Mouse (Mus musculus) erythroid progenitor cell, adult 5-6 weeks (primary cell): ENCODE results near the gene Pdp2. TPM values are rescaled to one million over a fixed set of nuclear protein-coding genes. Genes with fewer than 3 reads are reported as not detected.
"Not testable (repeated sequence)": the region's sequence is repeated elsewhere in the genome, so short reads cannot be mapped to it uniquely, and the experiment has no call there.

ENCODE experiments used
- ATAC-seq: replicated peaks from 2 replicates; pipeline ENCODE4 v1.8.0; 2016; ENCODE audit warnings: moderate number of reproducible peaks, mild to moderate bottlenecking, moderate TSS enrichment, inconsistent platforms; ENCODE audit not compliant: poor library complexity, low FRiP score, severe bottlenecking
- total RNA-seq, 2 experiments: library from RNA; stranded (forward) in 1 of 2; stranded (reverse) in 1 of 2; fragments of 150-400 nt in 1 of 2; fragments of 186-747, 209-891 nt in 1 of 2; gene quantifications; 2 replicates each; pipeline versions ENCODE4 v1.2.3 to v1.2.4; 2015 to 2017; ENCODE audit warnings: low replicate concordance in 2 of 2

The Pdp2 gene
- total RNA-seq, 2 experiments from 2014 or later: 1.7 to 2.1 TPM

DNA sequence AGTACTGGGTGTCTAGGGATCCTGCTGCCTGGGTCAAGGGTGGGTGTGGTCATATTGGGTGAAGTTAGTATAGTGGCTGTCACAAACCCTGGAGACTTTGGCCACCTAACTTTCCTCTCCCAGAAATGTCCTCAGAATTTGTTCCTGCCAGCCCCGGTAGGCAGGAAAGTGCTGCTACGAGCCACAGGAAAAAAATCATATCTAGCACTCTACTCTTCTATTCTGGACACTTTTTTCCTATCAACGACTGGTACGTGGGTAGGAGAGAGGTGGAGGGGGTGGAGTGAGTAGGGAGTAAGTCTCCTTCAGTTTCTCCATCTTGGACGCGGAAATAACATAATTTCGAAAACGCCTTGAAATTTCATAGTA lies 38.8 kb downstream of the Pdp2 start:
- ATAC-seq: no peak

DNA sequence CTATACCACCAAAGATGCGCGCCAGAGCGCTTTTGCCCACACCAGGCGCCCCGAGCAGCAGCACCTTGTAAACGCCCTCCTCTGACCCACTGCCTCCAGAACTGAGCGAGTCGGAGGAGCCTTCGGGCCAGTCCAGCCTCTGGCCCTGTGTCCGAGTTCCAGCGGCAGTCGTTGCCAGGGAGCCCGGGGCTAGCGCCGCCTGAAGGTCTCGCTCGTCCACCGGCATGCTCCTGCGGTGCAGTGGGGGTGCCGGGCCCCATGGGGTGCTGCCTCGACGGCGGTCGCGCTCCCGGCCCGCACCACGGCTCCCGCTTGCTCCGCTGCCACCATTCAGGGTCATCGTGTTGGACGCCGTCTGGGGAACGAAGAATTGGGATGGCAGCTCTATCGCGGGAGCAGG lies 39.3 kb downstream of the Pdp2 start:
- ATAC-seq: no peak

DNA sequence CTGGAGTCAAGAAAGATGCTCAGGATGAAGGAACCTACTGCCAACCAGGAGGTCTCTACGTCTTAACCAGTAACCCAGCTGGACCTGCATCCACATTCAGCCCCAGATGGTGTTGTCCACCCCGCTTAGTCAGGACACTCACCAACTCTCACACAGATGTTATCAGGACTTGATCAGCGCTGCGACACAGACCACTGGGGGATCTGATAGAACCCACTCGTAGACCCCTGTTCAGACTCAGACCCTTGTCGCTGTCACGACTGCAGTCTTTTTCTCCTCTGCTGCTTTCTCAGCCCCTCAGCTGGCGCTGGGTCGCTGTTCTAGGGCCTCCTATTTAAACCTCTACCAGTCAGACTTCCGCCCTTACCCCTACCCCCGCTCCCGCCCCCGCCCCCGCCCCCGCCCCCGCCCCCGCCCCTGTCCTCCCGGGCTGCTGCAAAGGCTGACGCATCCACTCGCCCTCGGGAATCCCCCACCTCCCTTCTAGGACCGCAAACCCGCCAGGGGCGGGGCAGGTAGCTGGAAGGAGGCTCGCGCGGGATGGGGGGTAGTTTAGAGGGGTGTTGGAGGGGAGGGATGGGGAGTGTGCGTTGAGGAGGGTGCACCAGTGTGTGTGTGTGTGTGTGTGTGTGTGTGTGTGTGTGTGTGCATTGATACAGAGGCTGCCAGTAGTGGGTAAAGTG lies 39.9 kb downstream of the Pdp2 start, which contains the start of gene Rrad:
Gene Rrad, minus strand, starts transcription at position 347 of the 683 bp plus-strand sequence.
- no peak for ATAC-seq

DNA sequence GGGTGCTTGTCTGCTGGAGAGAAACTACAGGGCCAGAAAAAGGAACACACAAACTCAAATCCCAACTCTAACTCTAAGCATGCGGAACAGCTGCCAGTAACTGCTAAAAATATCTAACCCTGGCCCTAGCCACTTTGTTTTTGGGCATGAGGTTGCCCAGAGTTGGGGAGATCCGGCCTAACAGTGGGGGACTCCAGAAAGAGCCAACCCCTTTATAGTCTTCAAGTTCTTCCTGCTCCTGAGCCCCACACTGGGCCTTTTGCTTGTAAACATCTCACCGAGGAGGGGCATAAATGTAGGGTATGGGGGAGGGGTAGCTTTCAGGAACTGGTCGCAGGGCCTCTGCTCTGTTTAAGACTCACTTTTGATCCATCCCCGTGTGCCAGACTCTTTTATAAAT lies 40.7 kb downstream of the Pdp2 start:
- ATAC-seq: no peak

DNA sequence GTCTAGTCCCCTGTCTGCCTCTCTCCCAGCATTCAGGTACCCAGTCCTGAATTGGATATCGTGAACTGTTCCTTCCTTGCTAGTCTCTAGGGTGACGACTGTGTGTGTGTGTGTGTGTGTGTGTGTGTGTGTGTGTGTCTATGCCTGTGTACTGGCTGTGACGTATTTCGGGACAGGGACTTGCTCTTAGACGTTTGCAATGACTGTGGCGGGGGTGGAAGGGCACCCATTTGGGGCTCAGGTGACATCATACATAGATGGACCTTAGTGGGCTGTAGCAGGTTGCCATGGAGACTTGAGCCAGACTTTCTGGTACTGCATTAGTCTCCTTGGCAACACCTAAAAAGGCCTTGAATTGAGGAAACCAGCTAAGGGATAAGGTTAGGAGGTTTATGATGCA lies 41.2 kb downstream of the Pdp2 start:
- ATAC-seq: no peak

DNA sequence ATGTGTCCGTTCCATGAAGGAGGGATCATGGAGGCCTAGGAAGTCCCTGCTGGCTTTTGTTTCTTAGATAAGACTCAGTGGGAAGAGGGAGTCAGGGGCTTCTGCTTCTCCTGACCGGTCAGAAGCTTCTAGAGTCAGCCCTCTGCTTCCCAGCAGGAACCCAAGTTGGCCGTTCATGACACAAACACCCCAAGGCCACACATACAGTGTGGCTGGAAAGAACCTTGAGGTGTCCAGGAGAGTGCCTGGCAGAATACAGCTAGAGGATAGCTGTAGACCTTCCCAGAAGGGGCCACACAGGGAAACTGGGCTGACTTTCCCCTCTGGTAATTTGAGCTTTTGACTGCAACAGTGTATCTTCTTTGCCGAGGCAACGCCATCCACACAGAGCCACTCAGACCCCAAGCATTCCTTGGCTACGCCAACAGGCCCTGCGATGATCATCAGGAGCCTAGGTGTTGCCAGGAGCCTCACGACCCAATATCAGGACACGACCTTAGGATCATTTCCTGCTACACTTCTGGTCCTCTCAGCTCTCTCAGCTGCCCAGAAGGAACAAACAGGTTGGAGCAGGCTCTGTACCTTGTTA lies 42.0 kb downstream of the Pdp2 start:
- ATAC-seq: no peak

DNA sequence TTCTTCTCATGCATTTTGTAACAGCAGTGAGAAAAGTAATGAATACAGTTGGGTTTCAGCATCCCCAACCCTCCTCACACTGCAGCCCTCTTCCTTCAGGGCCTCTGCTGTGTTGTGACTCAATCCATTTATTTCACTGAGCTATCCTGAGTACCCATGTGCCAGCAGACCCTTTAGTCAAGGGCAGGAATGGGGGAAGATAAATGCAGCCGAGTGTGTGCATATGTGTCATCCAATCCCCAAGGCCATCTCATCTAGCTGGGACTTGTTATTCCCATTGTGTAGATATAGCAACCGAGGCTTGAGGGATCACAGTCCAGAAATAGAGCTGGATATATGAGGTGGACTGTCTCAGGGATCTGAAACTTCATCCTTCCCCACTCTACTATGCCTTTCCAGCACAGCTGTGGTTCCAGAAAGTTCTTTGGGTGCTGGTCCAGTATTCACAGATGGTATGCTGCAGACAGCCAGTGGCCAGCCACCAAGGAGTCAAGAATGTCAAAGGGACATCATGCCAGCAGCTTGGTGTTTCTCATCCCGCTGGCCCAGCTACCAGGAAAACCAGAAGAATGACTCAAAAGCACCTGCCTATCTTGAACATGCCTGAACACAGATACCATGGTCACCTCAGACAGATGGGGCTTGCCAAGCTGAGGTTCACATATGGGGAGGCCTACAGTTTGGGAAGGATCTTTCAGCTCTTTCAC lies 43.9 kb downstream of the Pdp2 start:
- no peak for ATAC-seq

DNA sequence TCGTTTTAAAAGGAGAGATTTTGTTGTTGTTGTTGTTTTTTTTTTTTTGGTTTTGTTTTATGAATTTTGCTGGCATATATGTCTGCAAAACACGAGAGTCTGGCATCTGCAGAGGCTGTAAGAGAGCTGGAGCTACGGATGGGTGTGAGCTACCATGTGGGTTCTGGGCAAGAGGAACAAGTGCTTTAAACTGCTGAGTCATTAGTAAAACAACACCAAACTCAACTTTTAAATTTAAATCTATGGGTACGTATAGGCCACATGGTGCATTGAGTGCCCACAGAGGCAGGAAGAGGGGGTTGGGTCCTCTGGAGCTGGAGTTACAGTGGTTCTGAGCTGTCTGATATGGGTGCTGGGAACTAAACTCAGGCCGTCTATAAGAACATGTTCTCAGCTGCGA lies 46.8 kb downstream of the Pdp2 start:
- no peak for ATAC-seq

DNA sequence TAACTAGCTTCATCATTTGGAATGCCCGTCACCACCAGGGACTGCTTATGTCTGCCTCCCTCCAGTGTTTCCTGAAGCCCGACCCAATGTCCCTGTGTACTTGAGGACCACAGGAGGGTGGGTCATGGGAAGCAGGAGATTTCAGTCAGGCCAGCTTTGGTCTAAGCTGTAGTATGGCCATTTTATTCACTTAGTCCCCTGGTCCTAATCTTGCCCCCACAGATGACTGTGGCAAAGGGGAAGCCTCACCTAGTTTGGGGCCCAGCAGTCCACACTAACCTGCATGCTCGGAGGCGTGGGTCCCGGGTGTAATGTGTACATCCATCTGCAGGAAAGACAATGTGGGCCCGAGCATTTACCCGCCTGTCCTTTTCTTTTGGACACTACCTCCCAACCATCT lies 49.0 kb downstream of the Pdp2 start:
- ATAC-seq: no peak

DNA sequence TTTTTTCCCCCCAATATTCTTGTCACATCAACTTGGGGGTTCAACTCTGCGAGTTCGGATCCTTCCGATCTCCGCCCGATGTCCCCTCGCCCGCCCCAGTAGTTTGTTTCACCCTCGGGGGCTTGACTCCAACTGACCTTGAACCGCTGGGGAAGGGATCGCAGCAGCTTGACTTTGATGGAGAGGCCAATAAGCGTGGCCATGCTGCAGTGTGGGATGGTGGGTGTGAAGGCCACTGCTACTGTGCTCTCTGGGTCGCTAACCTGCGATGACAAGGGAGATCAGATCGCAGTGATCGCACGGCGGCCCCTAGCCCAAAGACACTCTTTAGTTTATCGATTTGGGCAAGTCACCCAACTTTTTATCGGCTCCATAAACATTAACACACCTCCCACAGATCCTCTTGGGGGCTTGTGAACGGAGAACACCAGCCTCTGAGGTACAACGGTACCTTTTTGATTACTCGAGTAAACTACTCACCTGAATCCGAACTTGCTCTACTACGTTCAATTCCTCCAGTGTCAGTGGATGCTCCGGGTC lies 49.6 kb downstream of the Pdp2 start:
- 0 out of 2 replicates have a peak, but pooled peaks have one; percentile 9 for ATAC-seq

DNA sequence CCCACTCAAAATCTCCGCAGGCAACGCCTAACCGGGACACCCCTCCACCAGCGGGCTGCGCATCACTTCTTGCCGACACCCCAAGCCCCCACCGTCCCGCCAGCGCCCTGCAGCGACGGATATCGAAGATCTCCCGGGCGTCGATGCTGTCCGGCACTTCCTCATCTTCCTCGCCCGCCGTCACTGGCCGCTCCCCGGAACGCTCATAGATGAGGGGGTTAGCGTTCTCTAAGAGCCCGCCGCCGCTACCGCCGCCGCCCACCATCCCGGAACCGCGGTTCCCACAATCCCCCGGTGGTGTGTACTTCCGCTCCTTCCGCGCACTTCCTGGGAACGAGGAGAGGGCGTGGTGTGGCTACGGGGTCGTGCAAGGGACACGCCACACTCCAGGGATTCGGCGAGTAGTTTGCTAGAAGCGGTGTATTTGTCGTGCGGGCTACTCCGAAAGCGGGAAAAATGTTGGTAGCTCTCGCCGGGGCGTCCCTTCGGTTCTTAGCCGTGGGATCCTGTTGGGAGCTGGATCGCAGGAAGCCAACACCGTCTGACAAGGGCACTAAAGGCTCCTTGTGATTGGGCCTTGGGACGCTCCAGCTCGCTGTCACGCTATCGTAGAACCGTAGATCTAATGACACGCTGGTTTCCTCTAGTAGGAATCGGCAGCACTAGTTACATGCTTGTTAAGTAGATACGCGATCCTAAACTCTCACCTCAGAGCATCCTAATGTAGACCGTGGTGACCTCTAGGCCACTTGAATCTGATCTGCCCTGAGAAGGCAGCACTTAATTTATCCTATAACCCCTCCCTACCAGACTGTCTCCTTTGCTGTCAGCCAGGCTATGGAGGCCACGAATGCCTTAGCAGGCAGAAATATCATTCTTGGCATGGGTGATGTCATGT lies 50.4 kb downstream of the Pdp2 start, which contains the start of gene Ciao2b:
Gene Ciao2b, minus strand, starts transcription at position 540 of the 898 bp plus-strand sequence.
- peak; percentile 92 for ATAC-seq

DNA sequence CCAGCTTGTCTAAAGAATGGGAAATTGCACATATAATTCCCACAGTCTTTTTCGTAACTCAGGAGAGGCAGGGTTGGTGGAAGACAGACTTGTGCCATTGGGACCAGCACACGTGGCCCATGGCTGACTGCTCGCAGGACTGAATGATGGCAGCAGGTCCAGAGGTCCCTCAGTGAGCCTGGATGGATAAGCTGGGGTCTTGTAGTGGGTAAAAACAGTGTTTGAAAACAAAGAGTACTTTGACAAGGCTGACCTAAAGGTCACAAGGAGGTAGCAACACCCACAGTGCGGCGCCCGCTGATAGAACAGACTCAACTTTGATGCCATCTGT lies 51.0 kb downstream of the Pdp2 start:
- ATAC-seq: no peak

DNA sequence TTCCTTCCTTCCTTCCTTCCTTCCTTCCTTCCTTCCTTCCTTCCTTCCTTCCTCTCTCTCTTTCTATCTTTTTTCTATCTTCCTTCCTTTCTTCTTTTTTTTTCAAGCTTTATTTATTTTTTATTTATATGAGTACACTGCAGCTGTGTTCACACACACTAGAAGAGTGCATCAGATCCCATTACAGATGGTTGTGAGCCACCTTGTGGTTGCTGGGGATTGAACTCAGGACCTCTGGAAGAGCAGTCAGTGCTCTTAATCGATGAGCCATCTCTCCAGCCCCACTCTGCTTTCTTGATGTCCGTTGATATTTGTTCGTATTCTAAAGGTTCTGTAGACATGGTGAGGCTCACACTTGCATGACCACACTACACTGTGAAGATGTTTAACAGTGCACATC lies 52.9 kb downstream of the Pdp2 start:
- ATAC-seq: not testable (repeated sequence)

Other genes with a start within 250 kb of the Pdp2 start
- 0.36 TPM in 1 of 2 replicates, not detected in the other for gene Cmtm4, start 195.6 kb upstream of the Pdp2 start, total RNA-seq (2015; ENCODE audit: low replicate concordance)
- under 0.01 and 1.0 TPM in 2 replicates for gene Cmtm4, start 195.6 kb upstream of the Pdp2 start, total RNA-seq (2017; ENCODE audit: low replicate concordance)
- gene Dync1li2, start 148.4 kb upstream of the Pdp2 start, total RNA-seq (2015; ENCODE audit: low replicate concordance): 24.1 and 34.4 TPM in 2 replicates
- gene Dync1li2, start 148.4 kb upstream of the Pdp2 start, total RNA-seq (2017; ENCODE audit: low replicate concordance): 62.9 and 69.6 TPM in 2 replicates
- gene Terb1, start 81.5 kb upstream of the Pdp2 start, total RNA-seq (2015; ENCODE audit: low replicate concordance): not detected in 2 replicates
- gene Terb1, start 81.5 kb upstream of the Pdp2 start, total RNA-seq (2017; ENCODE audit: low replicate concordance): not detected in 2 replicates
- gene Nae1, start 56.8 kb upstream of the Pdp2 start, total RNA-seq (2015; ENCODE audit: low replicate concordance): 52.8 and 59.8 TPM in 2 replicates
- 57.4 and 77.1 TPM in 2 replicates for gene Nae1, start 56.8 kb upstream of the Pdp2 start, total RNA-seq (2017; ENCODE audit: low replicate concordance)
- not detected in 2 replicates for gene Car7, start 56.8 kb upstream of the Pdp2 start, total RNA-seq (2015; ENCODE audit: low replicate concordance)
- not detected in 2 replicates for gene Car7, start 56.8 kb upstream of the Pdp2 start, total RNA-seq (2017; ENCODE audit: low replicate concordance)
- gene Cdh16, start 32.9 kb downstream of the Pdp2 start, total RNA-seq (2015; ENCODE audit: low replicate concordance): not detected in 2 replicates
- gene Cdh16, start 32.9 kb downstream of the Pdp2 start, total RNA-seq (2017; ENCODE audit: low replicate concordance): not detected in 2 replicates
- gene Rrad, start 39.9 kb downstream of the Pdp2 start, total RNA-seq (2015; ENCODE audit: low replicate concordance): 2.2 TPM in 1 of 2 replicates, not detected in the other
- gene Rrad, start 39.9 kb downstream of the Pdp2 start, total RNA-seq (2017; ENCODE audit: low replicate concordance): not detected in 2 replicates
- 9.7 and 18.9 TPM in 2 replicates for gene Ciao2b, start 50.5 kb downstream of the Pdp2 start, total RNA-seq (2015; ENCODE audit: low replicate concordance)
- gene Ciao2b, start 50.5 kb downstream of the Pdp2 start, total RNA-seq (2017; ENCODE audit: low replicate concordance): 8.1 and 10.8 TPM in 2 replicates
- not detected in 2 replicates for gene Ces2a, start 142.6 kb downstream of the Pdp2 start, total RNA-seq (2015; ENCODE audit: low replicate concordance)
- not detected in 2 replicates for gene Ces2a, start 142.6 kb downstream of the Pdp2 start, total RNA-seq (2017; ENCODE audit: low replicate concordance)
- not detected in 2 replicates for gene Ces2b, start 240.1 kb downstream of the Pdp2 start, total RNA-seq (2015; ENCODE audit: low replicate concordance)
- not detected in 2 replicates for gene Ces2b, start 240.1 kb downstream of the Pdp2 start, total RNA-seq (2017; ENCODE audit: low replicate concordance)